Mouse (Mus musculus) CD4-positive, CD25-positive, alpha-beta regulatory T cell (primary cell): ENCODE measurements around the gene Prss37. TPM values are rescaled to one million over a fixed set of nuclear protein-coding genes. Genes with fewer than 3 reads are reported as not detected.

Source experiments
- polyA plus RNA-seq: library from polyadenylated mRNA; unstranded; fragments of 100-300 nt; shearing (Covaris generic); gene quantifications from one replicate; pipeline ENCODE4 v1.2.1, GENCODE M21; 2017

Prss37 gene
- polyA plus RNA-seq, result not detected

GRCm38 (mm10) chr6:40519408-40519807 lies at the start of gene Prss37:
Gene Prss37 (minus strand): TSS chr6:40519508.

DNA sequence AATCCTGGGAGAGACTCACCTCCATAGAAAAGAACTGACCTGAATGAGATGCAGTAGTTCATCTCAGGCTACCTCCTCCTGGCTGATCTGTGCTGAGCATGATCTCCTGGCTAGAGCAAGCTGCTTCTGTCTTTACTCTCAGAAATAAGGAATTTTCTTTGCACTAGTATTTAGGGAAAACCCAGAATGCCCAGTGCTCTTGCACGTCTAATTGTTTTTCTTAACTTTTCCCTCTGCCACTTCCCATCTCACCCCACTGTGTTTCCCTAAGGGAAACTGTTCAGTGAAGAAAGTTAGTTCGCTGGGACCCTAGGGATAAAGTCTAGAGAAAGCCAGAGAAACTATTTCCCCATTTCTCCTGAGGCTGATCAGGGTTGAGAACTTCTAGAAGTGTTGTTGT lies 35.6 kb upstream of the Prss37 start, which contains the start of gene Olfr461:
TSS of gene Olfr461 (minus strand) at position 101 of the 400 bp plus-strand sequence.

GRCm38 (mm10) chr6:40493229-40493628 lies 26.1 kb downstream of the Prss37 start, which contains the start of gene Tas2r108:
Gene Tas2r108 (plus strand): TSS chr6:40493529.

DNA sequence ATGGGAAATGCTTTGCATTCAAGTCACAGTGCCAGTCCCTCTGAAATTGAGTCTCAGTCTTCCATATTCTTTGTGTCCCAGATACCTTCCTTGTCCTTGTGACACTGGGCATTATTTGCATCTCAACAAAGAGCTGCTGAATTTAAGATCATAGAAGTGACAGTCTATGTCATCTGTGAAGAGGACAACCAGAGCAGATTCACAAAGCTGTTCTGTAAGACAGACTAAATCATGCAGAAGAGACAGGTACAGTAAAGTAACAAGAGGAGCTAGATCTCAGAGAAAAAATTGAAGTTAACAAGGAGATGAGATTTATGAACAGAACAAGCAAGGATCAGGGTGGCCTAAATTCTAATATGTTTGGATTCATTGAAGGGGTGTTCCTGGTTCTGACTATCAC lies 28.4 kb downstream of the Prss37 start, which contains the start of gene Tas2r137:
TSS of gene Tas2r137 (plus strand) at position 301 of the 400 bp plus-strand sequence.

DNA sequence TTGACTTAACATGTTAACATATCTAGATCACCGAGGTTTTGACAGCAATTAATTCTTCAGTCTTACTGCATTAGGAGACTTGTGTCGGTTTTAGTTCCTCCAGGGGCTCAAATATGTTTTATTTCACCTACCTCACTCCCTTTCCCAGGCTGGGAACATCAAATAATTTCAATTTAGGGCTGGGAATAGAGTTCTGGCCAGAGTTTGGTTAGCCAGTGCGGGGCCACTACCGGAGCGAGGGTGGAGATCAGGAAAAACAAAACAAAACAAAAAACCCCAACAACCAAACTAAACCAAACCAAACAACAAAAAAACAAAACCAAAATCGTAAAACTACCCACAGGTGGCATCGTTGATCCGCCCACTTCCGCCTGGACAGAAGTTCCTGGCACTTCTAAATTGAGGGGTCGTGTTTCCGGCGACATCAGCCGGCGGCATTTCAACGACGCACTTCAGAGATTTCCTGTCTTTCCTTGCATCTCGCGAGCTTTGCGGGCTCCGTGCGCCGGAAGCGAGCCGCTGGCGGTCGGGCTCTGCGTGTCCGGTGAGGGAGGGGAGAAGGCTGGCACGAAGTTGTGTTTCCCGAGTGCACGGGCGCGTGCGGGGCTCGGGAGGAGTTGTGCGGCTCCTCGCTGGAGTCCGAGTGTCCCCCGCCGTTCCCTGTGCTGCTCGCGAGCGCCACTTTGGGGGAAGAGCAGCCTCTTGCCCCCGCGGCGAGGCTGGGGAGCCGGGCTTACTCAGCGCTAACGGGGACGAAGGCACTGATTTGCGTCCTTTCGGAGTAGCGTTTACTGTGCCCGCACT lies 48.2 kb downstream of the Prss37 start, which contains the start of gene Ssbp1:
TSS of gene Ssbp1 (plus strand) at position 437 of the 804 bp plus-strand sequence.

Other genes starting within 250 kb of the Prss37 start
- gene Agk, start 194.3 kb downstream of the Prss37 start, polyA plus RNA-seq, result 50.9 TPM
- 20.1 TPM for gene E330009J07Rik, start 83.4 kb downstream of the Prss37 start, polyA plus RNA-seq
- not detected for gene Wee2, start 80.4 kb downstream of the Prss37 start, polyA plus RNA-seq
- 121 TPM for gene Ssbp1, start 48.2 kb downstream of the Prss37 start, polyA plus RNA-seq
- gene Tas2r137, start 28.3 kb downstream of the Prss37 start, polyA plus RNA-seq, result not detected
- not detected for gene Tas2r108, start 26.0 kb downstream of the Prss37 start, polyA plus RNA-seq
- gene Olfr461, start 35.5 kb upstream of the Prss37 start, polyA plus RNA-seq, result not detected
- gene Olfr460, start 50.0 kb upstream of the Prss37 start, polyA plus RNA-seq, result not detected
- gene Clec5a, start 66.3 kb upstream of the Prss37 start, polyA plus RNA-seq, result not detected
- not detected for gene Tas2r138, start 93.8 kb upstream of the Prss37 start, polyA plus RNA-seq
- gene Mgam, start 109.3 kb upstream of the Prss37 start, polyA plus RNA-seq, result 0.10 TPM